Mouse (Mus musculus) layer of hippocampus, postnatal 10 days (tissue): ENCODE data around the gene Fam187b. TPM values are rescaled to one million over a fixed set of nuclear protein-coding genes. Genes with fewer than 3 reads are reported as not detected.

Experiments used
- DNase-seq, 2 experiments: peaks; one replicate each; pipeline ENCODE4 v3.0.0; 2021; ENCODE audit warnings: low spot score in 2 of 2
- total RNA-seq, 2 experiments: library from RNA; stranded (reverse); gene quantifications; 2 replicates each; pipeline ENCODE4 v1.2.3; 2021

The Fam187b gene
- total RNA-seq, 2 experiments from 2014 or later: 0.25 to 0.96 TPM

GRCm38 (mm10) chr7:31008175-31008574, 34.6 kb downstream of the Fam187b start:
- DNase-seq: no peak

- no peak for DNase-seq
These were observed 35.3 kb downstream of the Fam187b start for GRCm38 (mm10) chr7:31008889-31009288.

- DNase-seq: no peak
These were observed 39.4 kb downstream of the Fam187b start for GRCm38 (mm10) chr7:31012971-31013370.

- DNase-seq: no peak
These were observed 43.7 kb downstream of the Fam187b start for GRCm38 (mm10) chr7:31017104-31017901.

GRCm38 (mm10) chr7:31028609-31029008, 55.0 kb downstream of the Fam187b start:
- DNase-seq: no peak

- DNase-seq: no peak
These were observed 57.1 kb downstream of the Fam187b start for GRCm38 (mm10) chr7:31030717-31031116.

GRCm38 (mm10) chr7:31031731-31032130, 58.1 kb downstream of the Fam187b start:
- no peak for DNase-seq

- no peak for DNase-seq
These were observed 60.0 kb downstream of the Fam187b start for GRCm38 (mm10) chr7:31033409-31034165.

- DNase-seq: no peak
These were observed 61.2 kb downstream of the Fam187b start for GRCm38 (mm10) chr7:31034789-31035188.

GRCm38 (mm10) chr7:31035291-31035690, 61.7 kb downstream of the Fam187b start:
- DNase-seq: no peak

- no peak for DNase-seq
These were observed 63.3 kb downstream of the Fam187b start for GRCm38 (mm10) chr7:31036917-31037316.

GRCm38 (mm10) chr7:31037675-31038074, 64.1 kb downstream of the Fam187b start:
- DNase-seq: no peak

- DNase-seq: no peak
These were observed 65.4 kb downstream of the Fam187b start for GRCm38 (mm10) chr7:31039011-31039410.

Other genes starting within 250 kb of the Fam187b start
- 100 to 1,000 TPM; 117 to 141 TPM for gene Tmem147, start 244.2 kb upstream of the Fam187b start, total RNA-seq
- gene Gapdhs, start 230.1 kb upstream of the Fam187b start, total RNA-seq: not detected
- 10 to 100 TPM in 1 of 2 experiments, 1 to 10 TPM in 1; 7.7 to 10.4 TPM for gene Sbsn, start 222.3 kb upstream of the Fam187b start, total RNA-seq
- 1 to 10 TPM; 1.2 to 1.5 TPM for gene Dmkn, start 210.0 kb upstream of the Fam187b start, total RNA-seq
- not detected for gene Krtdap, start 185.9 kb upstream of the Fam187b start, total RNA-seq
- under 1 TPM in 1 of 2 experiments, not detected in 1; 0.25 TPM for gene Ffar2, start 150.0 kb upstream of the Fam187b start, total RNA-seq
- not detected for gene Ffar3, start 117.6 kb upstream of the Fam187b start, total RNA-seq
- gene Ffar1, start 112.2 kb upstream of the Fam187b start, total RNA-seq: not detected
- not detected for gene Cd22, start 93.4 kb upstream of the Fam187b start, total RNA-seq
- 10 to 100 TPM; 25.3 to 30.7 TPM for gene Mag, start 58.9 kb upstream of the Fam187b start, total RNA-seq
- gene Hamp2, start 49.1 kb upstream of the Fam187b start, total RNA-seq: not detected
- not detected for gene Hamp, start 29.8 kb upstream of the Fam187b start, total RNA-seq
- gene Usf2, start 17.0 kb upstream of the Fam187b start, total RNA-seq: 100 to 1,000 TPM in 1 of 2 experiments, 10 to 100 TPM in 1; 94.1 to 116 TPM
- 10 to 100 TPM; 11.8 to 15.1 TPM for gene Lsr, start 326 bp upstream of the Fam187b start, total RNA-seq
- gene Fxyd5, start 68.7 kb downstream of the Fam187b start, total RNA-seq: 10 to 100 TPM; 35.9 to 36.5 TPM
- gene Fxyd7, start 77.7 kb downstream of the Fam187b start, total RNA-seq: 100 to 1,000 TPM; 376 to 407 TPM
- gene Fxyd1, start 83.4 kb downstream of the Fam187b start, total RNA-seq: 10 to 100 TPM; 67.2 to 69.2 TPM
- 10 to 100 TPM; 13.2 to 15.5 TPM for gene Lgi4, start 85.6 kb downstream of the Fam187b start, total RNA-seq
- 1 to 10 TPM in 1 of 2 experiments, not detected in 1; 1.2 TPM for gene Fxyd3, start 102.9 kb downstream of the Fam187b start, total RNA-seq
- 1 to 10 TPM; 2.1 to 2.9 TPM for gene Hpn, start 141.5 kb downstream of the Fam187b start, total RNA-seq
- gene Scn1b, start 153.2 kb downstream of the Fam187b start, total RNA-seq: 100 to 1,000 TPM; 264 to 274 TPM
- 100 to 1,000 TPM; 143 to 144 TPM for gene Gramd1a, start 182.1 kb downstream of the Fam187b start, total RNA-seq